Mouse (Mus musculus): Measurements from ENCODE around the gene Smtn. TPM values are rescaled to one million over a fixed set of nuclear protein-coding genes. Genes with fewer than 3 reads are reported as not detected.

The Smtn gene
- polyA plus RNA-seq, 1 experiment from 2014 or later, result 116 TPM

DNA sequence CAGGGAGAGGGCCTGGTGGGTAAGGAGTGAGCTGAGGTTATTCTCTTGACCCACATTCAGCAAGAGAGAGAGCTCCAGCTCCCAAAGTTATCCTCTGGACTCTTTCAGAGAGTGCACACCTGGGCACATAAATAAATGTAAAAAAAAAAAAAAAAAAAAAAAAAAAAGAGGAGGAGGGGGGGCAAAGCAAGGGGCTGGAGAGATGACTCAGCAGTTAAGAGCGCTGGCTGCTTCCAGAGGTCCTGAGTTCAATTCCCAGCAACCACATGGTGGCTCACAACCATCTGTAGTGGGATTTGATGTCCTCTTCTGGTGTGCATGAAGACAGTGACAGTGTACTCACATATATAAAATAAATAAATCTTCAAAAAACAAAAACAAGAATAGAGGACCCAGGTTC is 43.1 kb downstream of the Smtn start:
- WGBS, result 77% methylated on average over 1 of the region's 1 CpGs

GRCm38 (mm10) chr11:3496756-3497155 is 43.7 kb downstream of the Smtn start:
- Histone ChIP-seq H3K27me3 (replicated peaks; ENCODE audit: control insufficient read depth, insufficient read depth, low read length) (no peaks in the 10 kb centered on the region), H3K9me3 (ENCODE audit: control insufficient read depth, low read length) (no peaks in the 10 kb centered on the region), H3K4me2 (ENCODE audit: low read depth, low read length) (no peak overlapping the region), H3K9ac (ENCODE audit: low read depth, low read length) (no peak overlapping the region), H3K27ac (replicated peaks; ENCODE audit: low read depth, low read length) (0 out of 2 replicates have a peak overlapping the region, but pooled peaks have one; percentile 19), H3K4me1 (ENCODE audit: control insufficient read depth, insufficient read depth, low read length) (no peaks in the 10 kb centered on the region), H3K4me3 (ENCODE audit: low read depth, low read length) (no peak overlapping the region), H3K36me3 (ENCODE audit: control insufficient read depth, insufficient read depth, low read length) (no peaks in the 10 kb centered on the region)
- 45% methylated on average over 5 of the region's 5 CpGs for WGBS
- ATAC-seq (ENCODE audit: low read depth), result peak; percentile 79
- DNase-seq (ENCODE audit: low spot score), result peak; percentile 86

More for the DNA sequence above, 43.1 kb downstream of the Smtn start:
- H3K27me3 ChIP-seq (replicated peaks; ENCODE audit: control insufficient read depth, insufficient read depth, low read length), result no peaks in the 10 kb centered on the region
- no peak overlapping the region for H3K9ac ChIP-seq (ENCODE audit: low read depth, low read length)
- H3K4me3 ChIP-seq (ENCODE audit: low read depth, low read length), result no peak overlapping the region
- no peaks in the 10 kb centered on the region for H3K36me3 ChIP-seq (ENCODE audit: control insufficient read depth, insufficient read depth, low read length)
- DNase-seq (ENCODE audit: low spot score) (no peak), ATAC-seq (ENCODE audit: low read depth) (no peak)
- H3K9me3 ChIP-seq (ENCODE audit: control insufficient read depth, low read length), result no peaks in the 10 kb centered on the region
- H3K27ac ChIP-seq (replicated peaks; ENCODE audit: low read depth, low read length), result no peak overlapping the region
- no peaks in the 10 kb centered on the region for H3K4me1 ChIP-seq (ENCODE audit: control insufficient read depth, insufficient read depth, low read length)
- no peak overlapping the region for H3K4me2 ChIP-seq (ENCODE audit: low read depth, low read length)

DNA sequence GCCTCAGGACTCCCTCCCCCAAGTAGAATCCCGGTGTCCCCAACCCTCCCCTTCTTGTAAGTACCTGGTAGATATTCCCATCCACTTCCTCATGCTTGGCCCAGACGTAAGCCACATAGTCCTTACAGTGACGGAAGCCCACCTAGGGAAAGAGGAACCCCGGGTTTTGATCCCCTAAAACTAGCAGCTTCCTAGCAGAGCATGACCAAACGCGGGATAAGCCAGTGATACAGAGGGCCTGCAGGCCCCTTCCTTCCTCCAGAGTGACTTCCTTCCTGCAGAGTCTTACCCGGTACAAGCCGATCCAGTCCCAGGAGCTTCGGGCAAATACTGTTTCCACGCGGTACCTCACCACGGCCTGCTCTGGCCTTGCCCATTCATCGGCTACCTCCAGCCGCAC is 44.9 kb downstream of the Smtn start:
- H3K4me2 ChIP-seq (ENCODE audit: low read depth, low read length), result no peak overlapping the region
- H3K27ac ChIP-seq (replicated peaks; ENCODE audit: low read depth, low read length), result no peak overlapping the region
- 89% methylated on average over 14 of the region's 14 CpGs for WGBS
- DNase-seq (ENCODE audit: low spot score), result no peak
- no peaks in the 10 kb centered on the region for H3K4me1 ChIP-seq (ENCODE audit: control insufficient read depth, insufficient read depth, low read length)
- no peak overlapping the region for H3K4me3 ChIP-seq (ENCODE audit: low read depth, low read length)
- no peaks in the 10 kb centered on the region for H3K9me3 ChIP-seq (ENCODE audit: control insufficient read depth, low read length)
- H3K9ac ChIP-seq (ENCODE audit: low read depth, low read length), result no peak overlapping the region
- H3K36me3 ChIP-seq (ENCODE audit: control insufficient read depth, insufficient read depth, low read length), result no peaks in the 10 kb centered on the region
- no peaks in the 10 kb centered on the region for H3K27me3 ChIP-seq (replicated peaks; ENCODE audit: control insufficient read depth, insufficient read depth, low read length)
- ATAC-seq (ENCODE audit: low read depth), result no peak

GRCm38 (mm10) chr11:3494857-3495256 is 45.6 kb downstream of the Smtn start:
- no peaks in the 10 kb centered on the region for H3K4me1 ChIP-seq (ENCODE audit: control insufficient read depth, insufficient read depth, low read length)
- no peak overlapping the region for H3K27ac ChIP-seq (replicated peaks; ENCODE audit: low read depth, low read length)
- H3K27me3 ChIP-seq (replicated peaks; ENCODE audit: control insufficient read depth, insufficient read depth, low read length), result no peaks in the 10 kb centered on the region
- H3K4me2 ChIP-seq (ENCODE audit: low read depth, low read length), result no peak overlapping the region
- H3K4me3 ChIP-seq (ENCODE audit: low read depth, low read length), result no peak overlapping the region
- no peaks in the 10 kb centered on the region for H3K9me3 ChIP-seq (ENCODE audit: control insufficient read depth, low read length)
- 0 out of 2 replicates have a peak overlapping the region, but pooled peaks have one; percentile 14 for H3K9ac ChIP-seq (ENCODE audit: low read depth, low read length)
- no peak for ATAC-seq (ENCODE audit: low read depth)
- 85% methylated on average over 16 of the region's 17 CpGs for WGBS
- DNase-seq (ENCODE audit: low spot score), result no peak
- no peaks in the 10 kb centered on the region for H3K36me3 ChIP-seq (ENCODE audit: control insufficient read depth, insufficient read depth, low read length)

- Histone ChIP-seq H3K4me1 (ENCODE audit: control insufficient read depth, insufficient read depth, low read length) (no peaks in the 10 kb centered on the region), H3K4me3 (ENCODE audit: low read depth, low read length) (no peak overlapping the region), H3K27ac (replicated peaks; ENCODE audit: low read depth, low read length) (no peak overlapping the region), H3K36me3 (ENCODE audit: control insufficient read depth, insufficient read depth, low read length) (no peaks in the 10 kb centered on the region), H3K4me2 (ENCODE audit: low read depth, low read length) (no peak overlapping the region), H3K9me3 (ENCODE audit: control insufficient read depth, low read length) (no peaks in the 10 kb centered on the region), H3K9ac (ENCODE audit: low read depth, low read length) (no peak overlapping the region), H3K27me3 (replicated peaks; ENCODE audit: control insufficient read depth, insufficient read depth, low read length) (no peaks in the 10 kb centered on the region)
- 58% methylated on average over 4 of the region's 4 CpGs for WGBS
- DNase-seq (ENCODE audit: low spot score) (peak; percentile 36), ATAC-seq (ENCODE audit: low read depth) (no peak)
Observed at GRCm38 (mm10) chr11:3492748-3493147, 47.7 kb downstream of the Smtn start.

DNA sequence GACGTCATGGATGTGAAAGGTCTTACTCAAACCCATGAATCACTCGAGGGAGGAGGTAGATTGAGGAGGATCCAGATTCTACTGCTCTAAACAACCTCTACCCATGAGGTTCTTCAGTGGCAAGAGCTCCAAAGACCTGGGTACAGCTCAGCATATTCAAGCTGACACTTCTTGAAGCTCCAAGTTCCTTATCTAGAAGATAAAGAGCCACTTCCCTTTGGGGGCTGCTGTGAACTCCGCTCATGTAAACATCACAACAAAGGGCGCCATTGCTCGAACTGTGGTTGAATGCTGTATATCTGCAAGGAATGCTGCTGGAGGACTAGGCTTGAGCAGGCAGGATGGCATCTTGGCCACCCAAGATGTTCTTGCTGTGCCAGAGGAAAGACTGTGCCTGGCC is 51.4 kb downstream of the Smtn start:
- H3K4me2 ChIP-seq (ENCODE audit: low read depth, low read length), result no peak overlapping the region

GRCm38 (mm10) chr11:3487952-3488570 is 52.4 kb downstream of the Smtn start, which contains the start of gene Pla2g3:
Gene Pla2g3 (plus strand): TSS chr11:3488284.
- peak; percentile 16 for DNase-seq (ENCODE audit: low spot score)
- ATAC-seq (ENCODE audit: low read depth), result peak; percentile 44; the same call in 1 of the 2 replicates
- H3K4me2 ChIP-seq (ENCODE audit: low read depth, low read length), result no peak within 1 kb of the TSS
- no peaks in the 10 kb centered on the region for H3K36me3 ChIP-seq (ENCODE audit: control insufficient read depth, insufficient read depth, low read length)
- H3K4me3 ChIP-seq (ENCODE audit: low read depth, low read length), result no peak within 1 kb of the TSS
- H3K27ac ChIP-seq (replicated peaks; ENCODE audit: low read depth, low read length), result no peak within 1 kb of the TSS
- no peaks in the 10 kb centered on the region for H3K9me3 ChIP-seq (ENCODE audit: control insufficient read depth, low read length)
- peaks cover 4% of the 10 kb centered on the region for H3K4me1 ChIP-seq (ENCODE audit: control insufficient read depth, insufficient read depth, low read length)
- whole genome bisulfite sequencing, result 9% methylated on average over 11 of the region's 11 CpGs
- no peaks in the 10 kb centered on the region for H3K27me3 ChIP-seq (replicated peaks; ENCODE audit: control insufficient read depth, insufficient read depth, low read length)
- no peak within 1 kb of the TSS for H3K9ac ChIP-seq (ENCODE audit: low read depth, low read length)

More for the DNA sequence above, 51.4 kb downstream of the Smtn start:
- no peak overlapping the region for H3K4me3 ChIP-seq (ENCODE audit: low read depth, low read length)
- no peaks in the 10 kb centered on the region for H3K27me3 ChIP-seq (replicated peaks; ENCODE audit: control insufficient read depth, insufficient read depth, low read length)
- H3K36me3 ChIP-seq (ENCODE audit: control insufficient read depth, insufficient read depth, low read length), result no peaks in the 10 kb centered on the region
- no peak overlapping the region for H3K27ac ChIP-seq (replicated peaks; ENCODE audit: low read depth, low read length)
- WGBS, result 80% methylated on average over 5 of the region's 5 CpGs
- ATAC-seq (ENCODE audit: low read depth) (no peak), DNase-seq (ENCODE audit: low spot score) (no peak)
- H3K4me1 ChIP-seq (ENCODE audit: control insufficient read depth, insufficient read depth, low read length), result peaks cover under 1% of the 10 kb centered on the region; the same call in 1 of the 2 replicates
- no peak overlapping the region for H3K9ac ChIP-seq (ENCODE audit: low read depth, low read length)
- H3K9me3 ChIP-seq (ENCODE audit: control insufficient read depth, low read length), result no peaks in the 10 kb centered on the region

GRCm38 (mm10) chr11:3486349-3486748 is 54.1 kb downstream of the Smtn start:
- H3K4me3 ChIP-seq (ENCODE audit: low read depth, low read length), result no peak overlapping the region
- H3K9ac ChIP-seq (ENCODE audit: low read depth, low read length), result no peak overlapping the region
- H3K9me3 ChIP-seq (ENCODE audit: control insufficient read depth, low read length), result no peaks in the 10 kb centered on the region
- no peaks in the 10 kb centered on the region for H3K27me3 ChIP-seq (replicated peaks; ENCODE audit: control insufficient read depth, insufficient read depth, low read length)
- peaks cover 4% of the 10 kb centered on the region for H3K4me1 ChIP-seq (ENCODE audit: control insufficient read depth, insufficient read depth, low read length)
- no peaks in the 10 kb centered on the region for H3K36me3 ChIP-seq (ENCODE audit: control insufficient read depth, insufficient read depth, low read length)
- no peak overlapping the region for H3K27ac ChIP-seq (replicated peaks; ENCODE audit: low read depth, low read length)
- ATAC-seq (ENCODE audit: low read depth), result no peak
- DNase-seq (ENCODE audit: low spot score), result no peak
- no peak overlapping the region for H3K4me2 ChIP-seq (ENCODE audit: low read depth, low read length)
- WGBS, result 65% methylated on average over 7 of the region's 7 CpGs

Data from embryonic facial prominence, embryonic 14.5 days (tissue).